Mouse (Mus musculus): ENCODE measurements around the gene Gm49342. TPM values are rescaled to one million over a fixed set of nuclear protein-coding genes. Genes with fewer than 3 reads are reported as not detected.
"Not testable (repeated sequence)": the region's sequence is repeated elsewhere in the genome, so short reads cannot be mapped to it uniquely, and the experiment has no call there.

Gene Gm49342
- polyA plus RNA-seq, 1 experiment: 54.1 TPM

- no peak for DNase-seq (ENCODE audit: low spot score)
Measured at GRCm38 (mm10) chr14:50936649-50937048, 7.7 kb upstream of the Gm49342 start.

- no peak for DNase-seq (ENCODE audit: low spot score)
Measured at GRCm38 (mm10) chr14:50938119-50938908, 6.0 kb upstream of the Gm49342 start.

DNA sequence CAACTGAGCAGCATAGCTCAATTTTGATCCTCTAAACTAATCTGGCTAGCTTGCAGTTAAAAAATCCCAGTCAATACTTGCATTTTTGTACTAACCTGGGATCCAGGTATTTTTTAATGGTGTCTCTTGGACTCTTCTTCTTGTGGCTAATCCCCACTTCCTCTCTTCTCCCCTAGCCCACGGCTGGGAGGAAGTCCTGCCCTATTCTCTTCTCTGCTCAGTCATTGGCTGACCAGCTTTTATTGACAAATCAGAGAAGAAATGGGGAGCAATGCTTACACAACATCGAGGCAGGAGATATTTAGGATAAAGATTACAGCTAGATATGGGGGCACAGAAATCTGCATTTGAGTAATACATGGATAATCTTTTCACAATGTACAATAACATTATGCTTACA is 5.4 kb upstream of the Gm49342 start:
- no peak for DNase-seq (ENCODE audit: low spot score)

DNA sequence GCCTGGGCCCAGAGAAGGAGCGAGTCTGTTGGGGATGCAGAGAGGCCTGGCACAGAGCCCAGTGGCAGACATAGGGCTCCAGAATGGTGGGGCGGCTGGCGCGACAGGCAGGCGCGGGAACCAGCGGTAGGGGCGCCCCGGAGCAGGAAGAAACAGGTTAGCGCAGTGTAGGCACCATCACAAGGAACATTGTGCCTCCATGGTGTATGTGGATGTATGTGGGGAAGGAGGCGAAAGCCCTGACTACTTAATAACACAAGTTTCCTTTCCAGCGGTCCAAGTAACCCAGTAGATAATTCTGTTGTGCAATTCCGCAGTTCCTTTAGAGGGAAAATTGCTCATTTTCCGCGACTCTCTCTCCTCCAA is 334 bp downstream of the Gm49342 start:
- DNase-seq (ENCODE audit: low spot score): not testable (repeated sequence)

DNA sequence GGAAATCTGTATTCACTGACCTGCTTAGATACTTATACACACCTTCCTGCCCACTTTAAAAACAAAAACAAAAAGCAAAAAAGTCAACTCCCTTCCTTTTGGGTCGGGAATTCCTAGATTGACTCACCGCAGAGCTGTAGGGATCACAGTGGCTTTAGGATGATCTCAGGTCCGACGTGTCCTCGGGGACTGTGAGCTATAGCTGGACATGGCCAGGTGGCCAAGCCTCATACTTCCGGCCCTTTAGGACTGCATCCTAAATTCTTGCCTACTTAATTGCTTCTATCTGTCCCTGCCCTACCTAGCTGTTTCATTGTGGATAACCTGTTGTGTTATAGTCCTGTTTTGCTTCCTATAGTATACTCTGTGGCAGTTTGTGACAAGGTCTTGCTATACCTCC is 764 bp downstream of the Gm49342 start:
- DNase-seq (ENCODE audit: low spot score): not testable (repeated sequence)

DNA sequence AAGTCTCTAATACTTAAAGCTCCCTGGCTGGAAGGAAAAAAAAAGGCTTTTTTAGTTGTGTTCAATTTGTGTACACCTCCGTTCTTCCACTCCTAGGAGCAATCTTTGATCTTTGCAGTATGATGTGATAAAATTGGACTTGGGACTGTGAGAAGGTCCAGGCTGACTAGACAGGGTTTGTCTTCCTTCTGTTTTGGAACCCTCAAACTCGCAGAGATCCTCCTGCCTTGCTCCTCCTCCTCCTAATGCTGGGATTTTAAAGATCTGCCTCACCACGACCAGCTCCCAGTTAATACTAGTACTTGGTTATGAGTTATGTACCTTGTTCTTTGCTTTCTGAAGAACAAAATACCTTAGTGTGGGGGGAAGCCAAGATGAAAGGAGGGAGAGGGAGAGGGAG is 1.2 kb downstream of the Gm49342 start:
- DNase-seq (ENCODE audit: low spot score): not testable (repeated sequence)

DNA sequence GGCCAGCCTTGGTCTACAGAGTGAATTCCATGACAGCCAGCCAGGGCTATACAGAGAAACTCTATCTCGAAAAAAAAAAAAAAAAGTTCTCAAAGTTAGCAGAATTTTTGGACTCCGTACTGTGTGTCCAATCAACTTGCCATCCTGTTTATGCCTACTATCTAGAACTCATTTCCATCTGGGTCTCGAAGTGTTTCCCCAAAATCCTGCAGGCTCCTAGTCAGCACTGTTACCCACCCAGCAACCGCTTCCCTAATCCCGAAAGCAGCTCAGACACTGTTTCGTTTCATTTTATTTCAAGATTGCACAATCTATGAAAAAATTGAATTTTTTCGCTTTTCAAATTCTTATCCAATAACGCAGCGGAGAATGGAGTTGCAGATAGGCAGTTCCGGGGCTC is 11.2 kb downstream of the Gm49342 start:
- DNase-seq (ENCODE audit: low spot score): no peak

DNA sequence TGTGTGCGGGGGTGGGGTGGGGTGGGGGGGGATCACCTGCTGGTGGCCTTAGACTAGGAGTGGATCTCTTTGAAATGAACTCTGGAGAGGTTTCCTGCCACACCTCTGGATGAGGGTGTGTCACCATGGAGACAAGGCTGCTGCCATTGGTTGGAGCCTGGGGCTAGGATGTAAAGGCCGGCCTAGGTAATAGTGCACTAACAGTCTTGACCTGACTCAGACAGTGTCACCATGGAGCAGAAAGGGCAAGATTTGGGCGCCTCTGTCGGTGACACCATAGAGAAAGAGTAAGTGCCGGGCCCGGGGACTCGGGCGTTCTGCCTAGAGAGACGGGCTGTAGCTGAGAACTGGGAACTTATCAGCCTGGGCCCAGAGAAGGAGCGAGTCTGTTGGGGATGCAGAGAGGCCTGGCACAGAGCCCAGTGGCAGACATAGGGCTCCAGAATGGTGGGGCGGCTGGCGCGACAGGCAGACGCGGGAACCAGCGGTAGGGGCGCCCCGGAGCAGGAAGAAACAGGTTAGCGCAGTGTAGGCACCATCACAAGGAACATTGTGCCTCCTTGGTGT is 11.7 kb downstream of the Gm49342 start, which contains the start of gene Pnp2:
TSS of gene Pnp2 (plus strand) at position 51 of the 567 bp plus-strand sequence.
- peak; percentile 29 for DNase-seq (ENCODE audit: low spot score)

DNA sequence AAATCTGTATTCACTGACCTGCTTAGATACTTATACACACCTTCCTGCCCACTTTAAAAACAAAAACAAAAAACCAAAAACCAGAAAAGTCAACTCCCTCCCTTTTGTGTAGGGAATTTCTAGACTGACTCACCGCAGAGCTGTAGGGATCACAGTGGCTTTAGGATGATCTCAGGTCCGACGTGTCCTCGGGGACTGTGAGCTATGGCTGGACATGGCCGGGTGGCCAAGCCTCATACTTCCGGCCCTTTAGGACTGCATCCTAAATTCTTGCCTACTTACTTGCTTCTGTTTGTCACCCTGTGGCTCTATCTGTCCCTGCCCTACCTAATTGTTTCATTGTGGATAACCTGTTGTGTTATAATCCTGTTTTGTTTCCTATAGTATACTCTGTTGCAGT is 12.4 kb downstream of the Gm49342 start:
- not testable (repeated sequence) for DNase-seq (ENCODE audit: low spot score)

DNA sequence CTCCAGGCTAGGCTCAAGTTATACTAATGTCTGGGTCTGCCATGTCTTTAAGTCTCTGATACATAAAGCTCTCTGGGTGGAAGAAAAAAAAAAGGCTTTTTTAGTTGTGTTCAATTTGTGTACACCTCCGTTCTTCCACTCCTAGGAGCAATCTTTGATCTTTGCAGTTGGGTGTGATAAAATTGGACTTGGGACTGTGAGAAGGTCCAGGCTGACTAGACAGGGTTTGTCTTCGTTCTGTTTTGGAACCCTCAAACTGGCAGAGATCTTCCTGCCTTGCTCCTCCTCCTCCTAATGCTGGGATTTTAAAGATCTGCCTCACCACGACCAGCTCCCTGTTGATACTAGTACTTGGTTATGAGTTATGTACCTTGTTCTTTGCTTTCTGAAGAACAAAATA is 12.8 kb downstream of the Gm49342 start:
- not testable (repeated sequence) for DNase-seq (ENCODE audit: low spot score)

GRCm38 (mm10) chr14:50958289-50958995 is 14.1 kb downstream of the Gm49342 start:
- not testable (repeated sequence) for DNase-seq (ENCODE audit: low spot score)

DNA sequence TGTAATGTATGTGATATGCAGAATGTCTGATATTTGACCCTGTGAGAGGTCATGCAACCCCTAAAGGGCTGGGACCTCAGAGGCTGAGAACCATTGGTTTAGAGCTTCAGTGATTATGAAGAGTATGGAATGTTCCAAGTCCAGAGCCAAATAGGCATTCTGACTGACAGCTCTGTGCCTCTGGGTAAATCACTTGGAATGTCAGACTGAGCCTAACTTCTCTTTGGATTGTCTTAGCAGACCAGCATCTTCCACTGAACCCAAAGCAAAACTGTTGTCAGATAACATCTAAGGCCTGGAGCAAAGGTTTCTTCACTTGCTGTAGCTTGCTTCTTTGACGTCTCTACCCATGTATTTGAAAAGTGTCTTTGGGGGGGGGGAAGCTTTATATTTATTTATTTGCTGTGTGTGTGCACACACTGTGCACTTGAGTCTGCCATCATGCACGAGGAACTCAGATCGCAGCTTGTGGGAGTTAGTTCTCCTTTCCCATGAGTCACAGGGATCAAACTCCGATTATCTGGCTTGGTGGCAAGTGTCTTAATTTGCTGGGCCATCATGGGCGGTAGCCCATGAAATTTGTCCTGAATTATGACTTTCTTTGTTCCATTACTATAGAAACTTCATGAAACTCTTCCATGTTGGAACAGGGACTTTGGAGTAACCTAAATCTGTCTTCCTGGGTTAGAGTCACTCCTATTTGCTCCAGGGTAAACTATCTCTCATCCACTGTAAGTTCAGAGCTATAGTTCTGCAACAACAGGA is 24.1 kb downstream of the Gm49342 start:
- DNase-seq (ENCODE audit: low spot score): no peak

- no peak for DNase-seq (ENCODE audit: low spot score)
Measured at GRCm38 (mm10) chr14:50969041-50969440, 24.7 kb downstream of the Gm49342 start.

GRCm38 (mm10) chr14:50969558-50970544 is 25.5 kb downstream of the Gm49342 start:
- no peak for DNase-seq (ENCODE audit: low spot score)

DNA sequence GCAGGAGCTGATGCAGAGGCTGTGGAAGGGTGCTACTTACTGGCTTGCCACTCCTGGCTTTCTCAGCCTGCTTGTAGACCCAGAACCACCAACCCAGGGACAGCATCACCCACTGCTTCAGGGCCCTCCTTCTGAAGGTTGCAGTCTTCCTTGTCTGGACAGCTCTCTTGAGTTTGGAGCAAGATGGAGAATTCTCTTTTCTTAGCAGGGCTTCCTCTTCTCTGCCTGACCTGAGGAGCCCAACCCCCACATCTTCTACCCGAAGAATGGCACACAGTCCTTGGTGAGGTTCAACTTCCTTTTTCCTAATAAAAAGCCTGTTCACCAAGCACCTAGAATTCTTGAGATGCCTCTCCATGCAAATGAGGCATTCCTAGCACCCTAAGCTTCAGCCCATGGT is 26.5 kb downstream of the Gm49342 start:
- no peak for DNase-seq (ENCODE audit: low spot score)

DNA sequence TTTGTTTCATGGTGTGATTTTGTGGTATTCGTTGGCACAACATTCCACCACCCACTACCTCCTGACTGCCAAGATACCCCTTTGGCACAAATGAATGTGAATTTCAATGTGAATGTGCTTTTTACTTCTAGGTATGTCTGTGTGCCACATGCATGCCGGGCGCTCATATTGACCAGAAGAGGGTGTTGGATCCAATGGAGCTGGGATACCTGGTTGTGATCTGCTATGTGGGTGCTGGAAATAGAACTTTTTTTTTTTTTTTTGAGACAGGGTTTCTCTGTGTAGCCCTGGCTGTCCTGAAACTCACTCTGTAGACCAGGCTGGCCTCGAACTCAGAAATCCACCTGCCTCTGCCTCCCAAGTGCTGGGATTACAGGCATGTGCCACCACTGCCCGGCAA is 28.7 kb downstream of the Gm49342 start:
- DNase-seq (ENCODE audit: low spot score): not testable (repeated sequence)

GRCm38 (mm10) chr14:50973700-50974099 is 29.4 kb downstream of the Gm49342 start:
- no peak for DNase-seq (ENCODE audit: low spot score)

DNA sequence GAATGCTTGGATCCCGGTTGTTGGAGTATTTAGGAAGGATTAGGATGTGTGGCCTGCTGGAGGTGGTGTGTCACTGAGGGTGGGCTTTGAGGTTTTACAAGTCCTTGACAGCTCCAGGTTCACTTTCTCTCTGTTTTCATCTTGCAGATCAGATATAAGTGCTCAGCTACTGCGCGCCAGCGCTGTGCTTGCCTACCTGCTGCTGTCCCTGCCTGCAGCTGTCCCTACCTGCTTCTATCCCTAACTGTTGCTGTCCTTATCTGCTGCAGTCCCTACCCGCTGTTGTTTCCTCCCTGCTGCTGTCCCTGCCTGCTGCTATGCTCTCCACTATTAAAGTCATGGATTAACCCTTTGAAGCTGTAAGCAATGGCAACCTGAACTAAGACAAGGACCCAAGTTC is 30.7 kb downstream of the Gm49342 start:
- no peak for DNase-seq (ENCODE audit: low spot score)

DNA sequence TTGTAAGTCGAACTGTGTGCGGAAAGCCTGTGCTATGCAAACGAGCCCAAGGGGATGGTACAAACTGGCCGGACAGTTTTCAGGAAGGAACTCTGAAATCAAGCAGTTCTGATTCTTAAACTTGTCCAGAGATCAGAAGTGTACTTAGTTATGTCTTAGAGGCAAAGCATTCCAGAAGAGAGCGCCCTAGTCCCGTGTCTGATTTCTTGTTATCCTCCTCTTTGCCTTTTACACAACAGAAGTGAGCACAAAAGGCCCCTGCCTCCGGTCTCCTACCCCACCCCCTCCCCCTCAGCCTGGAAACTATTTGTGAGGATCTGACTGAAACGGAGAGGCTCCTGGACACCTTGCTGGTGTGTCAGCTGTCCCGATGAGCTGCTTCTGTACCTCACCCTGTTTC is 32.4 kb downstream of the Gm49342 start:
- DNase-seq (ENCODE audit: low spot score): no peak

DNA sequence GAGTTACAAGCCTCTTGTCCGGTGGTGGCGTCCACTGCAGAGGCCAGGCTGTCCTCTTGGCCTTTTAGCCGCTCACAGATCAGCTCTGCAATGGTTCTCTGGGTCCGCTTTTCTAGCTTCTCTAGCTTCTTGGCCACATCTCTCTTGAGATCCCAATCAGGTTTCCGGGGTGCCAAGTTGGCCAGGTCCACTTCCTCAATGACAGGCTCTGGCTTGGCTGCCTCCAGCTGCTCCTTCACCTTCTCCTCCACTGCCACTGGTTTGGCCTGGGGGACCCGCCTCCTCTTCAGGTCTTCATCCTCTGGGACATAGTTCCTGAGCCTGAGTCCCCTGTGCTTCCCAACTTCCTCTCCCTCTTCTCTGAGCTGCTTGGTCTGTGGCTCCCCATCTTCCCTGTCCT is 34.1 kb downstream of the Gm49342 start:
- DNase-seq (ENCODE audit: low spot score): not testable (repeated sequence)

DNA sequence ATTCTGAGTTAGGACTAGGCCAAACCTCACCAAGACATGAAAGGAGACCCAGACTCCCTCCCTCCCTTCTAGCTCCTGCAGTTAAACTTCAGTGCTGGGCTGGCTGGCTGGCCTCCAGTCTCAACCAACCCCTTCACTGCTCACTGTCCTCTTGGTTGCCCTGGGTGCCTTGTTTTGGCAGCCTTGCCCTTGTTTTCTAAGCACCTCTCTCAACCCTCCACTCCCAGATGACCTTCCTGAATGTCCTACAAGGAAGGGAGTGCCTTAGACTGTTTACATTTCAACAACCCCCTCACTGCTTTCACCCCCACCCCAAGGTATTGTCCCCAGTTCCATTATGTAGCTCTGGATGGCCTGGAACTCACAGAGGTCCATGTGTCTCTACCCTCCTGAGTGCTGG is 35.3 kb downstream of the Gm49342 start:
- DNase-seq (ENCODE audit: low spot score): no peak
